Mouse (Mus musculus) neural tube, embryonic 11.5 days (tissue): ENCODE data around the gene Vsig10l. TPM values are rescaled to one million over a fixed set of nuclear protein-coding genes. Genes with fewer than 3 reads are reported as not detected.

ENCODE experiments used
- ATAC-seq: fragments of 200-750 bp; cut with Nextera tagmentation; 2 replicates; pipeline ENCODE4 v1.8.0; 2017; ENCODE audit warnings: moderate number of reproducible peaks, mild to moderate bottlenecking, moderate TSS enrichment, moderate library complexity; ENCODE audit not compliant: insufficient read depth, low FRiP score, low TSS enrichment
- DNase-seq: peaks from one replicate; pipeline ENCODE4 v3.0.0-alpha.2; 2015; ENCODE audit warnings: low spot score
- H3K27ac ChIP-seq: fragments of 300-500 bp; sonication (generic); 2 replicates; pipeline ENCODE4 v1.5.1; 2014; ENCODE audit warnings: low read depth, mild to moderate bottlenecking, low read length
- H3K27me3 ChIP-seq: fragments of 300-500 bp; sonication (generic); 2 replicates; pipeline ENCODE4 v1.6.1; 2014; ENCODE audit warnings: mild to moderate bottlenecking, low read length, mixed read lengths; ENCODE audit not compliant: control insufficient read depth, insufficient read depth
- H3K36me3 ChIP-seq: fragments of 300-500 bp; sonication (generic); 2 replicates; pipeline ENCODE4 v1.6.1; 2014; ENCODE audit warnings: mild to moderate bottlenecking, low read length, moderate library complexity, mixed read lengths; ENCODE audit not compliant: control insufficient read depth, insufficient read depth
- H3K4me1 ChIP-seq: fragments of 300-500 bp; sonication (generic); 2 replicates; pipeline ENCODE4 v1.6.1; 2014; ENCODE audit warnings: low read length, mixed read lengths; ENCODE audit not compliant: control insufficient read depth, insufficient read depth
- H3K4me2 ChIP-seq: fragments of 300-500 bp; sonication (generic); 2 replicates; pipeline ENCODE4 v1.6.1; 2014; ENCODE audit warnings: low read depth, mild to moderate bottlenecking, moderate library complexity
- H3K4me3 ChIP-seq: fragments of 300-500 bp; sonication (generic); 2 replicates; pipeline ENCODE4 v1.5.1; 2014; ENCODE audit warnings: low read depth, low read length
- H3K9ac ChIP-seq: fragments of 300-500 bp; sonication (generic); 2 replicates; pipeline ENCODE4 v1.6.1; 2014; ENCODE audit warnings: mild to moderate bottlenecking, low read length
- H3K9me3 ChIP-seq: fragments of 300-500 bp; sonication (generic); 2 replicates; pipeline ENCODE4 v1.6.1; 2016; ENCODE audit warnings: low read length; ENCODE audit not compliant: control insufficient read depth
- WGBS: fragments of 180-500 bp; shearing (Covaris S2); extraction: QIAGEN DNeasy Blood & Tissue Kit; methylation state at CpG from one replicate; pipeline ENCODE4 v1.1.7; 2014; 5-methylcytosine and 5-hydroxymethylcytosine counted together
- microRNA-seq: library from miRNA; unstranded; fragments of <30 nt; microRNA quantifications from one replicate; pipeline ENCODE4, GENCODE M21; 2016
- polyA plus RNA-seq: library from polyadenylated mRNA; unstranded; fragments of >200 nt; fragmentation: Nextera tagmentation; extraction: Ambion mirVana; gene quantifications from 2 replicates; pipeline ENCODE4 v1.2.1, GENCODE M21; 2014

Vsig10l gene
- polyA plus RNA-seq, 1 experiment from 2014 or later: 4.0 TPM

DNA sequence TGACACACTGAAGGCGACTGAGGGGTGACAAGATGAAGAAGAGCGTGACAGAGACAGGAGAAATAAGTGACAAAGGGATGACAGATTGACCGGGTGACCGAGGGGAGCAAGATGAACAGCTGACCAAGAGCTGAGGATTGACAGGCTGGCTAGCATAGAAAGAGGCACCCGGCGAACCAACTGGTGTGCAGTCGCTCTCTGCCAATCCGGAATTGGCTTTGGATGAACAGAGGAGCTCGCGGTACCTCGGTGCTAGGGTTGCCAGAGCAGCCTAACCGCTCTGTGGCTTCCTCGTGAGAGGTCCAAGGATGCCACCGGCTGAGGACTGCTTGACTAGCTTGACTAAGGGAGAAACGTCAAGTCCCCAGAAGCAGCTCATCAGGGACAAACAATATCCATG lies 55.4 kb downstream of the Vsig10l start:
- Histone ChIP-seq H3K9me3 (no peaks in the 10 kb centered on the region), H3K36me3 (no peaks in the 10 kb centered on the region), H3K4me3 (no peak overlapping the region), H3K4me1 (no peaks in the 10 kb centered on the region), H3K27me3 (no peaks in the 10 kb centered on the region), H3K27ac (no peak overlapping the region), H3K4me2 (no peak overlapping the region), H3K9ac (no peak overlapping the region)
- WGBS: 90% methylated on average over 15 of the region's 15 CpGs
- no peak for ATAC-seq
- no peak for DNase-seq

Small RNA genes within 50 kb of the gene (microRNA-seq; reads per million reads assigned to microRNA genes)
- gene Mir7051: 1.6 reads per million

Other genes with a start within 250 kb of the Vsig10l start
- 16.6 and 17.3 TPM in 2 replicates for gene Zfp715, start 149.9 kb upstream of the Vsig10l start, polyA plus RNA-seq
- gene Siglecf, start 111.8 kb upstream of the Vsig10l start, polyA plus RNA-seq: 0.13 and 0.53 TPM in 2 replicates
- gene Siglecg, start 54.9 kb upstream of the Vsig10l start, polyA plus RNA-seq: 0.08 and 0.19 TPM in 2 replicates
- not detected in 2 replicates for gene Lim2, start 35.5 kb upstream of the Vsig10l start, polyA plus RNA-seq
- not detected in 2 replicates for gene Nkg7, start 26.1 kb upstream of the Vsig10l start, polyA plus RNA-seq
- gene Cldnd2, start 22.4 kb upstream of the Vsig10l start, polyA plus RNA-seq: not detected in 2 replicates
- 207 and 224 TPM in 2 replicates for gene Etfb, start 19.1 kb upstream of the Vsig10l start, polyA plus RNA-seq
- gene Gm45233, start 19.0 kb upstream of the Vsig10l start, polyA plus RNA-seq: not detected in 2 replicates
- 2.4 and 2.7 TPM in 2 replicates for gene Iglon5, start 26.9 kb downstream of the Vsig10l start, polyA plus RNA-seq
- not detected in 2 replicates for gene 4931406B18Rik, start 42.8 kb downstream of the Vsig10l start, polyA plus RNA-seq
- 1.2 and 1.3 TPM in 2 replicates for gene Cd33, start 81.3 kb downstream of the Vsig10l start, polyA plus RNA-seq
- 7.7 and 8.9 TPM in 2 replicates for gene Zfp658, start 99.1 kb downstream of the Vsig10l start, polyA plus RNA-seq
- 18.4 and 19.3 TPM in 2 replicates for gene Zfp719, start 116.5 kb downstream of the Vsig10l start, polyA plus RNA-seq
- 0.25 and 0.64 TPM in 2 replicates for gene Zfp819, start 144.0 kb downstream of the Vsig10l start, polyA plus RNA-seq
- not detected in 2 replicates for gene Ceacam18, start 171.6 kb downstream of the Vsig10l start, polyA plus RNA-seq
- 0.34 TPM in 1 of 2 replicates, not detected in the other for gene Siglece, start 197.0 kb downstream of the Vsig10l start, polyA plus RNA-seq
- gene Ctu1, start 208.9 kb downstream of the Vsig10l start, polyA plus RNA-seq: 11.0 and 11.6 TPM in 2 replicates
- not detected in 2 replicates for gene Klk14, start 227.3 kb downstream of the Vsig10l start, polyA plus RNA-seq
- gene Klk13, start 249.4 kb downstream of the Vsig10l start, polyA plus RNA-seq: 0.39 TPM in 1 of 2 replicates, not detected in the other